Mouse (Mus musculus) left cerebral cortex, adult 18-20 months (tissue): ENCODE measurements at regions not wholly inside any gene's neighbourhood (a gene's known extent, or its start where the extent isn't known, plus 50 kb on each side); places are given as distances from the start of the nearest gene placed in this dataset.

Experiments
- DNase-seq, 2 experiments: peaks; one replicate each; pipeline ENCODE4 v3.0.0; 2021 to 2022; ENCODE audit warnings: low spot score in 2 of 2, mixed read lengths in 1 of 2

- no peak for DNase-seq
These were observed 341.5 kb downstream of the Gadd45g start for GRCm38 (mm10) chr13:52187841-52188604.

- DNase-seq, result no peak
These were observed 342.1 kb downstream of the Gadd45g start for GRCm38 (mm10) chr13:52188605-52189003.

- DNase-seq, result no peak
These were observed 341.6 kb downstream of the Diras2 start for GRCm38 (mm10) chr13:52189382-52189923.

- no peak for DNase-seq
These were observed 340.8 kb downstream of the Diras2 start for GRCm38 (mm10) chr13:52190256-52190655.

GRCm38 (mm10) chr13:52190848-52191590 is 340.1 kb downstream of the Diras2 start:
- DNase-seq, result no peak

- DNase-seq, result no peak
These were observed 334.2 kb downstream of the Diras2 start for GRCm38 (mm10) chr13:52196917-52197316.

- DNase-seq, result no peak
These were observed 332.3 kb downstream of the Diras2 start for GRCm38 (mm10) chr13:52198649-52199348.

- DNase-seq, result no peak
These were observed 328.7 kb downstream of the Diras2 start for GRCm38 (mm10) chr13:52202372-52202771.

GRCm38 (mm10) chr13:52205951-52206350 is 325.1 kb downstream of the Diras2 start:
- DNase-seq, result no peak

GRCm38 (mm10) chr13:52216343-52216742 is 314.7 kb downstream of the Diras2 start:
- no peak for DNase-seq

GRCm38 (mm10) chr13:52217066-52217465 is 314.0 kb downstream of the Diras2 start:
- no peak for DNase-seq

- no peak for DNase-seq
These were observed 313.3 kb downstream of the Diras2 start for GRCm38 (mm10) chr13:52217741-52218140.

- no peak for DNase-seq
These were observed 308.6 kb downstream of the Diras2 start for GRCm38 (mm10) chr13:52222315-52223097.

- DNase-seq, result peak; percentile 12 to 18
These were observed 307.7 kb downstream of the Diras2 start for GRCm38 (mm10) chr13:52223098-52223962.

- DNase-seq, result peak; percentile 21 to 34
These were observed 297.1 kb downstream of the Diras2 start for GRCm38 (mm10) chr13:52233971-52234370.

GRCm38 (mm10) chr13:52236105-52236504 is 295.0 kb downstream of the Diras2 start:
- peak; percentile 19 to 22 for DNase-seq

GRCm38 (mm10) chr13:52239563-52239962 is 291.5 kb downstream of the Diras2 start:
- DNase-seq, result no peak

- DNase-seq, result no peak
These were observed 289.3 kb downstream of the Diras2 start for GRCm38 (mm10) chr13:52241761-52242160.

GRCm38 (mm10) chr13:52249492-52249891 is 281.6 kb downstream of the Diras2 start:
- no peak for DNase-seq

- DNase-seq, result no peak
These were observed 280.7 kb downstream of the Diras2 start for GRCm38 (mm10) chr13:52250371-52250770.
